Mouse (Mus musculus) neural tube, embryonic 13.5 days (tissue): Measurements from ENCODE around the gene Engase. TPM values are rescaled to one million over a fixed set of nuclear protein-coding genes. Genes with fewer than 3 reads are reported as not detected.

Source experiments
- ATAC-seq: fragments of 200-750 bp; cut with Nextera tagmentation; 2 replicates; pipeline ENCODE4 v1.8.0; 2017; ENCODE audit warnings: low read depth, mild to moderate bottlenecking, moderate TSS enrichment, moderate library complexity
- H3K27ac ChIP-seq: fragments of 300-500 bp; sonication (generic); replicated peaks from 2 replicates; pipeline ENCODE4 v1.5.1; 2015; ENCODE audit warnings: moderate library complexity, mild to moderate bottlenecking, inconsistent platforms
- H3K27me3 ChIP-seq: fragments of 300-500 bp; sonication (generic); 2 replicates; pipeline ENCODE4 v1.6.1; 2015; ENCODE audit warnings: mild to moderate bottlenecking, inconsistent platforms
- H3K36me3 ChIP-seq: fragments of 300-500 bp; sonication (generic); 2 replicates; pipeline ENCODE4 v1.6.1; 2015; ENCODE audit warnings: mild to moderate bottlenecking, inconsistent platforms
- H3K4me1 ChIP-seq: fragments of 300-500 bp; sonication (generic); replicated peaks from 2 replicates; pipeline ENCODE4 v1.6.1; 2015; ENCODE audit warnings: inconsistent platforms
- H3K4me2 ChIP-seq: fragments of 300-500 bp; sonication (generic); 2 replicates; pipeline ENCODE4 v1.6.1; 2015; ENCODE audit warnings: inconsistent platforms, mild to moderate bottlenecking, moderate library complexity
- H3K4me3 ChIP-seq: fragments of 300-500 bp; sonication (generic); 2 replicates; pipeline ENCODE4 v1.5.1; 2015; ENCODE audit warnings: mild to moderate bottlenecking, inconsistent platforms
- H3K9ac ChIP-seq: fragments of 300-500 bp; sonication (generic); 2 replicates; pipeline ENCODE4 v1.6.1; 2015; ENCODE audit warnings: moderate library complexity, mild to moderate bottlenecking, inconsistent platforms
- H3K9me3 ChIP-seq: fragments of 300-500 bp; sonication (generic); 2 replicates; pipeline ENCODE4 v1.6.1; 2016; ENCODE audit warnings: inconsistent platforms
- WGBS: fragments of 180-500 bp; shearing (Covaris S2); methylation state at CpG from one replicate; pipeline ENCODE4 v1.1.7; 2015; 5-methylcytosine and 5-hydroxymethylcytosine counted together
- polyA plus RNA-seq: library from polyadenylated mRNA; unstranded; fragments of >200 nt; fragmentation: Nextera tagmentation; extraction: Ambion mirVana; gene quantifications from 2 replicates; pipeline ENCODE4 v1.2.1, GENCODE M21; 2015

Gene Engase
- polyA plus RNA-seq, 1 experiment from 2014 or later: 10.0 TPM

DNA sequence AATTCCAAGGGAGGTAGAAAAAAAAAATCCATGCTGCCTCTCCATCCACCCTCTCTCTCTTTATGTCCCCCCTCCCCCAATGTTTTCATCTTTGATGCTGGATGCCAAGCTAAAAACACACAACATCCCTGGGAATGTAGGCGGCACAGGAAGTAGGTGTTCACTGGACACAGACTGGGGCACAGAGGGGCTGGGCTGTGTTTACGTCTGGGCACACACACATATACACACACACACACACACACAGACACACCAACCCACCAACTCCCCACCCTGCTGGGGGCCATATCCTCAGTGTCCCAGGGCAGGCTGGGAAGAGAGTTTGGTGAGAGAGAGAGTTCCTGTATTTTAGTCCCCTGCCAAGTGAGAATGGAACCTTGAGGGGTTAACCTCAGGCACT lies 16.8 kb downstream of the Engase start:
- Histone ChIP-seq H3K36me3 (peaks cover 12% of the 10 kb centered on the region), H3K27ac (peak overlapping the region; percentile 79; the same call in 1 of the 2 replicates), H3K9ac (no peak overlapping the region), H3K4me3 (no peak overlapping the region), H3K27me3 (no peaks in the 10 kb centered on the region), H3K9me3 (no peaks in the 10 kb centered on the region), H3K4me2 (no peak overlapping the region), H3K4me1 (peaks cover 64% of the 10 kb centered on the region)
- no peak for ATAC-seq
- 78% methylated on average over 2 of the region's 2 CpGs for WGBS

- no peaks in the 10 kb centered on the region for H3K27me3 ChIP-seq
- no peaks in the 10 kb centered on the region for H3K9me3 ChIP-seq
- H3K9ac ChIP-seq: no peak overlapping the region
- no peak overlapping the region for H3K4me2 ChIP-seq
- H3K27ac ChIP-seq: 0 out of 2 replicates have a peak overlapping the region, but pooled peaks have one; percentile 79
- H3K4me1 ChIP-seq: peaks cover 57% of the 10 kb centered on the region
- 84% methylated on average over 12 of the region's 12 CpGs for WGBS
- H3K4me3 ChIP-seq: no peak overlapping the region
- peaks cover 12% of the 10 kb centered on the region for H3K36me3 ChIP-seq
- no peak for ATAC-seq
These were observed 17.5 kb downstream of the Engase start for GRCm38 (mm10) chr11:118494001-118494737.

DNA sequence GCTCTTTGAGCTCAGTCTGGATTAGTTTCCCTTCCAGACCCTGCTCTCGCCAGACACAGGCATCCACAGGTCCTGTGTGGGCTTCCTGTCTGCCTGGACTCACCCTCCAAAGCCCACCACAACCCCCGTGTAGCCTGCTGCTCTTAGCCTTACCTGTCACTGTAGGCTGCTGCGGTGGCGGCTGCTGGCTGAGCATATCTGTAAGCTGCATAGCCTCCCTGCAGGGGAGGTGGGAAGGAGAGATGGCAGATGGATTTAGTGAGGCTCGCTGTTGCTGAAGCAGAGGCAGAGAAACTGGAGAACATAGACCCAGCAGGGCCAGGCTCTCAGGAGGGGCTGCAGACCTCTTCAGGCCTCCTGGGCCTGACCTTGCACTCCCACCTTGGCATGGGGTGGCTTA lies 18.4 kb downstream of the Engase start:
- Histone ChIP-seq H3K27me3 (no peaks in the 10 kb centered on the region), H3K27ac (no peak overlapping the region), H3K4me3 (no peak overlapping the region), H3K4me2 (no peak overlapping the region), H3K36me3 (peaks cover 19% of the 10 kb centered on the region), H3K9ac (no peak overlapping the region), H3K4me1 (peaks cover 48% of the 10 kb centered on the region), H3K9me3 (no peaks in the 10 kb centered on the region)
- WGBS: 59% methylated on average over 5 of the region's 5 CpGs
- no peak for ATAC-seq

GRCm38 (mm10) chr11:118496066-118496689 lies 19.5 kb downstream of the Engase start:
- Histone ChIP-seq H3K4me1 (peaks cover 38% of the 10 kb centered on the region), H3K36me3 (peaks cover 25% of the 10 kb centered on the region), H3K9ac (no peak overlapping the region), H3K4me3 (no peak overlapping the region), H3K27me3 (no peaks in the 10 kb centered on the region), H3K4me2 (no peak overlapping the region), H3K27ac (no peak overlapping the region), H3K9me3 (no peaks in the 10 kb centered on the region)
- WGBS: 37% methylated on average over 20 of the region's 20 CpGs
- no peak for ATAC-seq

- H3K9me3 ChIP-seq: no peaks in the 10 kb centered on the region
- no peak overlapping the region for H3K4me3 ChIP-seq
- ATAC-seq: no peak
- H3K36me3 ChIP-seq: peaks cover 35% of the 10 kb centered on the region
- 0 out of 2 replicates have a peak overlapping the region, but pooled peaks have one; percentile 34 for H3K9ac ChIP-seq
- no peak overlapping the region for H3K4me2 ChIP-seq
- 64% methylated on average over 6 of the region's 6 CpGs for WGBS
- H3K4me1 ChIP-seq: peaks cover 17% of the 10 kb centered on the region
- H3K27ac ChIP-seq: no peak overlapping the region
- H3K27me3 ChIP-seq: peaks cover 14% of the 10 kb centered on the region
These were observed 26.4 kb downstream of the Engase start for GRCm38 (mm10) chr11:118502990-118503389.

- 30% methylated on average over 31 of the region's 34 CpGs for WGBS
- ATAC-seq: no peak
- Histone ChIP-seq H3K4me2 (no peak overlapping the region), H3K4me1 (peaks cover 21% of the 10 kb centered on the region), H3K9ac (0 out of 2 replicates have a peak overlapping the region, but pooled peaks have one; percentile 34), H3K27me3 (peaks cover 14% of the 10 kb centered on the region), H3K4me3 (no peak overlapping the region), H3K27ac (no peak overlapping the region), H3K36me3 (peaks cover 35% of the 10 kb centered on the region), H3K9me3 (no peaks in the 10 kb centered on the region)
These were observed 27.0 kb downstream of the Engase start for GRCm38 (mm10) chr11:118503418-118504179.

- no peak overlapping the region for H3K4me3 ChIP-seq
- no peak overlapping the region for H3K27ac ChIP-seq
- 66% methylated on average over 5 of the region's 5 CpGs for WGBS
- H3K9me3 ChIP-seq: no peaks in the 10 kb centered on the region
- H3K27me3 ChIP-seq: peaks cover 14% of the 10 kb centered on the region
- no peak overlapping the region for H3K9ac ChIP-seq
- H3K4me2 ChIP-seq: no peak overlapping the region
- peaks cover 27% of the 10 kb centered on the region for H3K4me1 ChIP-seq
- H3K36me3 ChIP-seq: peaks cover 35% of the 10 kb centered on the region
- no peak for ATAC-seq
These were observed 27.5 kb downstream of the Engase start for GRCm38 (mm10) chr11:118504180-118504454.

GRCm38 (mm10) chr11:118507095-118507494 lies 30.5 kb downstream of the Engase start:
- Histone ChIP-seq H3K9ac (no peak overlapping the region), H3K27ac (no peak overlapping the region), H3K4me2 (no peak overlapping the region), H3K4me1 (peaks cover 39% of the 10 kb centered on the region), H3K9me3 (no peaks in the 10 kb centered on the region), H3K27me3 (peaks cover 17% of the 10 kb centered on the region), H3K4me3 (no peak overlapping the region), H3K36me3 (peaks cover 16% of the 10 kb centered on the region; the same call in 1 of the 2 replicates)
- ATAC-seq: no peak
- 90% methylated on average over 6 of the region's 6 CpGs for whole genome bisulfite sequencing

DNA sequence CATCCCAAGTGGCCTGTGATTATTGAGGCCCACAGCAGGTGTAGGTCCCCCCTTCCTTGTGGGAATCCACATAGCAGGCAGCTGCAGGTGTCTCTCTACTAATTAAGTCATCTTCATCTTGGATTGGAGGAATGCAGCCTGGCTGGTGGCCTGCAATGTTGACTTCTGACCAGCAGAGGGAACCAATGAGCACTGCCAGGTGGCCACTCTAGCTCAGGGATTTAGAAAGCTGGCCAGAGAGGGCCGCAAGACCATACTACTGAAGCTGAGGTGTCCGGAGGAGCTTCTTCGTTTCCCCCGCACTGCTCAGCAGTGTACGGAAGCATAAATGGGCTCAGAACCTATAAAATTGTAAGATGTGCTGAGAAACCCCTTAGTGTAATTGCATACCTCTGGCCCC lies 31.3 kb downstream of the Engase start:
- peaks cover 17% of the 10 kb centered on the region for H3K27me3 ChIP-seq
- H3K9ac ChIP-seq: no peak overlapping the region
- ATAC-seq: no peak
- H3K27ac ChIP-seq: peak overlapping the region; percentile 25; the same call in 1 of the 2 replicates
- H3K9me3 ChIP-seq: no peaks in the 10 kb centered on the region
- no peak overlapping the region for H3K4me3 ChIP-seq
- H3K4me2 ChIP-seq: no peak overlapping the region
- WGBS: 35% methylated on average over 5 of the region's 5 CpGs
- H3K36me3 ChIP-seq: peaks cover 10% of the 10 kb centered on the region; the same call in 1 of the 2 replicates
- peaks cover 46% of the 10 kb centered on the region for H3K4me1 ChIP-seq

DNA sequence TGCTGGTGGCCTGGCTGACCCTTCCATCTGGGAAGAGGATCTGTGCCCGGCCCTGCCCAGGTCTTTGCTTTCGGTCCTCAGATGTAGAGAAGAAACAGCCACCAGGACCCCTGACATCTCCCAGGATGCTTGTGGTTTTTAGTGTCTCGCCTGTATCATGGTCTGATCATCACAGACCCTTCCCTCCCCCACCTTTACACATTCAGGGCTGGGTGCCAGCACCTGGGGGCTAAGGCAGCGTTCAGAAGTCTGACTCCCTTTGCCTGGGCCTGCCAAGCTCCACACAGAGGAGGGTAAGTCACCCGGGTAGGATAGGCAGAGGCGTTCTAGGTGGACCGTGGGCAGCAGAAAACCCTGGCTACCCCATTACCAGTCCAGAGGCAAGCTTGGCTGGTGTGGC lies 31.7 kb downstream of the Engase start:
- Histone ChIP-seq H3K27ac (peak overlapping the region; percentile 25; the same call in 1 of the 2 replicates), H3K9me3 (no peaks in the 10 kb centered on the region), H3K36me3 (peaks cover 10% of the 10 kb centered on the region; the same call in 1 of the 2 replicates), H3K27me3 (peaks cover 17% of the 10 kb centered on the region), H3K4me3 (no peak overlapping the region), H3K9ac (no peak overlapping the region), H3K4me1 (peaks cover 46% of the 10 kb centered on the region), H3K4me2 (no peak overlapping the region)
- WGBS: 75% methylated on average over 7 of the region's 7 CpGs
- no peak for ATAC-seq

DNA sequence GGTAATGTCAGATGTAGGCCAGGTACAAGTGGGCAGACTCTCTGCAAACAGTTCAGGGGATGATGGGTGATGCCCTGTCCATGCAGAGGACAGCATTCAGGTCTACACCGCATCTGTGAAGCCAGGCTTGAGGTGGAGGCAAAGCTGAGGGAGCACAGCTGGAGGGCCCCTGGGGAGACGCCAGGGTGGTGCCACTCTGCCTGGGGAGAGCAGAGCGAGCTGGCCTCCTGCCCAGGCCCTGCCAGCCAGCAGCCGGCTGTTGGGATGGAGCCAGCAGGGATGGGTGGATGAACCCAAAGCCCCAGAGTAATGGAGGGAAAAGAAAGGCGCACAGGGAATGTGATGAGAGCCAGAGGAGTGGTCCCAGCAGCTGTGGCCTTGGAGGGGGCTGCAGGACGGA lies 35.2 kb downstream of the Engase start:
- Histone ChIP-seq H3K4me2 (peak overlapping the region; percentile 30), H3K9ac (peak overlapping the region; percentile 39; the same call in 1 of the 2 replicates)

More for the DNA sequence above, 35.2 kb downstream of the Engase start:
- WGBS: 44% methylated on average over 6 of the region's 6 CpGs
- Histone ChIP-seq H3K27ac (peak overlapping the region; percentile 89), H3K4me3 (no peak overlapping the region), H3K4me1 (peaks cover 68% of the 10 kb centered on the region), H3K36me3 (no peaks in the 10 kb centered on the region), H3K9me3 (no peaks in the 10 kb centered on the region), H3K27me3 (peaks cover 3% of the 10 kb centered on the region; the same call in 1 of the 2 replicates)
- ATAC-seq: peak; percentile 36
